Mouse (Mus musculus): Measurements from ENCODE around the gene Parp6. TPM values are rescaled to one million over a fixed set of nuclear protein-coding genes. Genes with fewer than 3 reads are reported as not detected.

Gene Parp6
- polyA plus RNA-seq, 1 experiment = 35.6 TPM

DNA sequence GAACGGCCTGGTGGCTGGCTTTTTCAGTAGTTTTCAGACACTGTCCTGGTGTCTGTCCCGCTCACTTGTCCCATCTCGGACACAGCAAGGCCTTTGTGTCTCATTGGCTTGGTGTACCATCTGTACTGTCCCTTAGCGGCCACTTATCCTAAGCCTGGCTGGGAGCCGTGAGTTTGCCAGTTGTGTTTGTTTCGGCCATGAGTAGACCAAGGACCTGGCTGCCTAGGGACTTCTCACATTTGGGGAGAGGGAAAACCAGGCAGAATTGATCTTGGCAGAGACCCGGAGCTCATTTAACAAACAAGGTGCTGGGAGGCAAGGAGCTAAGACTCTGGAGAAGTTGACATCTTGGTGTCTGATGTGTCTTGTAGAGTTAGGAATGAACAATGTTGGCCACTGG, 46.1 kb downstream of the Parp6 start:
- Histone ChIP-seq H3K36me3 (ENCODE audit: control insufficient read depth, insufficient read depth, low read length) (no peaks in the 10 kb centered on the region), H3K27ac (ENCODE audit: control insufficient read depth, insufficient read depth, low read depth, low read length) (no peak overlapping the region; the same call in 1 of the 2 replicates), H3K4me3 (ENCODE audit: control insufficient read depth, low read depth, low read length) (peak overlapping the region; percentile 60), H3K4me1 (ENCODE audit: control insufficient read depth, insufficient read depth, low read length) (peaks cover 12% of the 10 kb centered on the region), H3K27me3 (ENCODE audit: control insufficient read depth, insufficient read depth, low read length) (no peaks in the 10 kb centered on the region)
- no peak for TF ChIP-seq POLR2A (IDR thresholded peaks at IDR 0.05; ENCODE audit: control insufficient read depth, low read depth, low read length)
- TF ChIP-seq CTCF (IDR thresholded peaks at IDR 0.05; ENCODE audit: control insufficient read depth, insufficient read depth, insufficient replicate concordance, low read depth, low read length) = no peak

- no peaks in the 10 kb centered on the region for H3K36me3 ChIP-seq (ENCODE audit: control insufficient read depth, insufficient read depth, low read length)
- TF ChIP-seq CTCF (IDR thresholded peaks at IDR 0.05; ENCODE audit: control insufficient read depth, insufficient read depth, insufficient replicate concordance, low read depth, low read length) (no peak), POLR2A (IDR thresholded peaks at IDR 0.05; ENCODE audit: control insufficient read depth, low read depth, low read length) (no peak)
- H3K27ac ChIP-seq (ENCODE audit: control insufficient read depth, insufficient read depth, low read depth, low read length) = no peak overlapping the region
- peaks cover 12% of the 10 kb centered on the region for H3K4me1 ChIP-seq (ENCODE audit: control insufficient read depth, insufficient read depth, low read length)
- no peaks in the 10 kb centered on the region for H3K27me3 ChIP-seq (ENCODE audit: control insufficient read depth, insufficient read depth, low read length)
- H3K4me3 ChIP-seq (ENCODE audit: control insufficient read depth, low read depth, low read length) = peak overlapping the region; percentile 1; the same call in 1 of the 2 replicates
These were observed 46.9 kb downstream of the Parp6 start for GRCm38 (mm10) chr9:59663957-59664356.

GRCm38 (mm10) chr9:59664664-59665256, 47.7 kb downstream of the Parp6 start:
- TF ChIP-seq POLR2A (IDR thresholded peaks at IDR 0.05; ENCODE audit: control insufficient read depth, low read depth, low read length) = no peak
- TF ChIP-seq CTCF (IDR thresholded peaks at IDR 0.05; ENCODE audit: control insufficient read depth, insufficient read depth, insufficient replicate concordance, low read depth, low read length) = no peak
- H3K4me3 ChIP-seq (ENCODE audit: control insufficient read depth, low read depth, low read length) = peak overlapping the region; percentile 5; the same call in 1 of the 2 replicates

GRCm38 (mm10) chr9:59666016-59666415, 48.9 kb downstream of the Parp6 start:
- no peak for TF ChIP-seq POLR2A (IDR thresholded peaks at IDR 0.05; ENCODE audit: control insufficient read depth, low read depth, low read length)
- TF ChIP-seq CTCF (IDR thresholded peaks at IDR 0.05; ENCODE audit: control insufficient read depth, insufficient read depth, insufficient replicate concordance, low read depth, low read length) = no peak
- Histone ChIP-seq H3K27me3 (ENCODE audit: control insufficient read depth, insufficient read depth, low read length) (no peaks in the 10 kb centered on the region), H3K4me1 (ENCODE audit: control insufficient read depth, insufficient read depth, low read length) (peaks cover 5% of the 10 kb centered on the region; the same call in 1 of the 2 replicates), H3K4me3 (ENCODE audit: control insufficient read depth, low read depth, low read length) (no peak overlapping the region), H3K27ac (ENCODE audit: control insufficient read depth, insufficient read depth, low read depth, low read length) (no peak overlapping the region), H3K36me3 (ENCODE audit: control insufficient read depth, insufficient read depth, low read length) (no peaks in the 10 kb centered on the region)

More at GRCm38 (mm10) chr9:59664664-59665256, 47.7 kb downstream of the Parp6 start:
- Histone ChIP-seq H3K27me3 (ENCODE audit: control insufficient read depth, insufficient read depth, low read length) (no peaks in the 10 kb centered on the region), H3K27ac (ENCODE audit: control insufficient read depth, insufficient read depth, low read depth, low read length) (no peak overlapping the region), H3K36me3 (ENCODE audit: control insufficient read depth, insufficient read depth, low read length) (no peaks in the 10 kb centered on the region), H3K4me1 (ENCODE audit: control insufficient read depth, insufficient read depth, low read length) (peaks cover 9% of the 10 kb centered on the region)

- H3K27ac ChIP-seq (ENCODE audit: control insufficient read depth, insufficient read depth, low read depth, low read length) = no peak overlapping the region
- H3K36me3 ChIP-seq (ENCODE audit: control insufficient read depth, insufficient read depth, low read length) = no peaks in the 10 kb centered on the region
- H3K27me3 ChIP-seq (ENCODE audit: control insufficient read depth, insufficient read depth, low read length) = no peaks in the 10 kb centered on the region
- TF ChIP-seq CTCF (IDR thresholded peaks at IDR 0.05; ENCODE audit: control insufficient read depth, insufficient read depth, insufficient replicate concordance, low read depth, low read length) (no peak), POLR2A (IDR thresholded peaks at IDR 0.05; ENCODE audit: control insufficient read depth, low read depth, low read length) (no peak)
- no peaks in the 10 kb centered on the region; the same call in 1 of the 2 replicates for H3K4me1 ChIP-seq (ENCODE audit: control insufficient read depth, insufficient read depth, low read length)
- no peak overlapping the region for H3K4me3 ChIP-seq (ENCODE audit: control insufficient read depth, low read depth, low read length)
These were observed 49.7 kb downstream of the Parp6 start for GRCm38 (mm10) chr9:59666813-59667212.

DNA sequence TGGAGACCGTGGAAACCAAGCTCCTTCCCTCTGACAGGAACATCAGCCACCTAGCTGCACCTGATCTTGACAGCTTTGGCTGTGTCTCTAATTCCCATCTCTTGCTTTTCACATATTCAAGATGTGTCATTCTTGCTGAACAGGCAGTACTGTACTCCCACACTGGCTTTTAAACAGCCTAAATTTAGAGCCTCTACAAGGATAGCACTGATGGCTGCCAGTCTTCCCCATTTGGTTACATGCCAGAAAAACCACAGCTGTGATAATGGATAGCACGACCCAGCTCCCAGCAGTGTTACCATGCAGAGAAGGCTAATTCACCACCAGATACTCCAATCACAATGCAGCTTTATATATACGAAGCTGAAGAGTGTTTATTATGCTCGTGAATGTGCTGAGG, 50.2 kb downstream of the Parp6 start:
- Histone ChIP-seq H3K27ac (ENCODE audit: control insufficient read depth, insufficient read depth, low read depth, low read length) (no peak overlapping the region), H3K4me1 (ENCODE audit: control insufficient read depth, insufficient read depth, low read length) (no peaks in the 10 kb centered on the region; the same call in 1 of the 2 replicates), H3K4me3 (ENCODE audit: control insufficient read depth, low read depth, low read length) (no peak overlapping the region), H3K36me3 (ENCODE audit: control insufficient read depth, insufficient read depth, low read length) (no peaks in the 10 kb centered on the region), H3K27me3 (ENCODE audit: control insufficient read depth, insufficient read depth, low read length) (no peaks in the 10 kb centered on the region)
- TF ChIP-seq POLR2A (IDR thresholded peaks at IDR 0.05; ENCODE audit: control insufficient read depth, low read depth, low read length) = no peak
- no peak for TF ChIP-seq CTCF (IDR thresholded peaks at IDR 0.05; ENCODE audit: control insufficient read depth, insufficient read depth, insufficient replicate concordance, low read depth, low read length)

DNA sequence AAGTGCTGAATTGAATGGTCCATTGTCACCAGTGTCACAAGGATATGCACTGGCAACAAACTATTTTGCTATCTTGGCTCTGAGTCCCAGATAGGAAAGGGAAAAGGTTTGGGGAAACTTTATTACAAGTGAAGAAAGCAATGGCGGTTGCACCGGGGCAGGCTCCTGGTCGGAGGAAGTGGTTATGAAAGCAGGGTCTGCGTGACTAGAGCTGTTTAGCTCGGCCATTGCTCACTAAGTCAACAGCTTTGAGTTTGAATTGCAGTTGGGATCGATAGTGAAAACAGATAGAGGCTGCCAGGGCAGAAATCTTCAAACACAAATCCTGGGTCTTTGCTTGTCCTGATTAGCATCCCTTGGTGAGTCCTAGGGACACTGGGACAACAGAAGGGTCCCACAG, 50.8 kb downstream of the Parp6 start:
- Histone ChIP-seq H3K36me3 (ENCODE audit: control insufficient read depth, insufficient read depth, low read length) (no peaks in the 10 kb centered on the region), H3K4me3 (ENCODE audit: control insufficient read depth, low read depth, low read length) (no peak overlapping the region), H3K4me1 (ENCODE audit: control insufficient read depth, insufficient read depth, low read length) (no peaks in the 10 kb centered on the region; the same call in 1 of the 2 replicates), H3K27me3 (ENCODE audit: control insufficient read depth, insufficient read depth, low read length) (no peaks in the 10 kb centered on the region), H3K27ac (ENCODE audit: control insufficient read depth, insufficient read depth, low read depth, low read length) (no peak overlapping the region)
- TF ChIP-seq CTCF (IDR thresholded peaks at IDR 0.05; ENCODE audit: control insufficient read depth, insufficient read depth, insufficient replicate concordance, low read depth, low read length) (no peak), POLR2A (IDR thresholded peaks at IDR 0.05; ENCODE audit: control insufficient read depth, low read depth, low read length) (no peak)
